Mouse (Mus musculus): ENCODE measurements around the gene Ncs1.

DNA sequence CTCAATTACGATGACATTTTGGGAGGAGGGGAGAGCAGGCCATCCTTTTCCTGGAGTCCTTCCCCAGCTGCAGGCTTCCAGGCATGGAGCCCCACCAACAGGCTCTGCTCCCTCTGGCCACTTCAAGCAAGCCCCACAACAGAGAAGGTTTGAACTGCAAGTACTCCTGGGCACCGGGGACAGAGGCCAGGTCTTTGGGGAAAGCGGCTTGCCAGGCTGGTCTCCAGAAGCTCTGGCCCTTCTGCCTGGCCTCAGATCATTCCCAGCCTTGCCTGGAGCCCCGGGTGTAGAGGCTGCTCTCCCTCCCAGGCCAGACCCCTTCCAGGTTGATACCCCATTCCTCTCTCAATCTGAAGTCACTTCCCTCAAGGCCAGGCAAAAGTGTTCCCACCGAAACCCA, 572 bp upstream of the Ncs1 start:
- TF ChIP-seq MAX (IDR thresholded peaks at IDR 0.05) (no peak), USF1 (IDR thresholded peaks at IDR 0.05; ENCODE audit: low read depth) (no peak)

Data from C2C12 (cell line).